Mouse (Mus musculus): ENCODE data around the gene Ssbp3.

GRCm38 (mm10) chr4:106926401-106926800 lies 15.9 kb downstream of the Ssbp3 start:
- TF ChIP-seq POLR2A (IDR thresholded peaks at IDR 0.05; ENCODE audit: low read depth, low read length) (no peak), CTCF (IDR thresholded peaks at IDR 0.05; ENCODE audit: borderline replicate concordance, insufficient read depth, low read length) (no peak)
